Mouse (Mus musculus) myocyte (in vitro differentiated cells): ENCODE measurements around the gene Sdc3. TPM values are rescaled to one million over a fixed set of nuclear protein-coding genes. Genes with fewer than 3 reads are reported as not detected.
A peak's percentile ranks its signal among the peaks of the same experiment; 100 is the strongest.

Source experiments
- H3K27me3 ChIP-seq: one replicate; pipeline ENCODE4 v1.6.1; 2011; ENCODE audit not compliant: control insufficient read depth, insufficient read depth, insufficient read length
- H3K36me3 ChIP-seq: one replicate; pipeline ENCODE4 v1.6.1; 2011; ENCODE audit not compliant: control insufficient read depth, insufficient read depth
- H3K4me2 ChIP-seq: one replicate; pipeline ENCODE4 v1.6.1; 2011; ENCODE audit warnings: low read depth, control low read depth
- H3K4me3 ChIP-seq: one replicate; pipeline ENCODE4 v1.5.1; 2011; ENCODE audit warnings: mild to moderate bottlenecking, control low read depth, moderate library complexity
- H3K79me2 ChIP-seq: one replicate; pipeline ENCODE4 v1.6.1; 2011; ENCODE audit not compliant: control insufficient read depth, insufficient read depth
- H3ac ChIP-seq: one replicate; pipeline ENCODE4 v1.6.1; 2011; ENCODE audit not compliant: control insufficient read depth, insufficient read length
- CEBPB ChIP-seq: IDR thresholded peaks from 2 replicates; pipeline ENCODE4 v1.6.1; 2011; ENCODE audit warnings: mild to moderate bottlenecking, moderate library complexity; ENCODE audit not compliant: poor library complexity, insufficient read depth, severe bottlenecking
- E2F4 ChIP-seq: IDR thresholded peaks from one replicate; pipeline ENCODE4 v1.6.1; 2011; ENCODE audit warnings: mild to moderate bottlenecking, control low read depth, moderate library complexity; ENCODE audit not compliant: insufficient read depth
- MAX ChIP-seq: IDR thresholded peaks from one replicate; pipeline ENCODE4 v1.6.1; 2011; ENCODE audit warnings: low read depth, mild to moderate bottlenecking, control low read depth
- MYOD1 ChIP-seq, 3 experiments: IDR thresholded peaks; one replicate each; pipeline ENCODE4 v1.6.1; 2011; ENCODE audit warnings: control low read depth in 2 of 3, low read depth in 2 of 3, mild to moderate bottlenecking in 2 of 3, moderate library complexity in 1 of 3; ENCODE audit not compliant: insufficient read length in 2 of 3, control insufficient read depth in 1 of 3
- MYOG ChIP-seq, 3 experiments: IDR thresholded peaks; one replicate each; pipeline ENCODE4 v1.6.1; 2011; ENCODE audit warnings: control low read depth in 2 of 3, low read depth in 2 of 3, mild to moderate bottlenecking in 2 of 3; ENCODE audit not compliant: insufficient read length in 2 of 3, control insufficient read depth in 1 of 3, insufficient read depth in 1 of 3
- POLR2A ChIP-seq: IDR thresholded peaks from one replicate; pipeline ENCODE4 v1.6.1; 2011; ENCODE audit warnings: low read depth, mild to moderate bottlenecking, control low read depth, moderate library complexity; ENCODE audit not compliant: insufficient read length
- POLR2AphosphoS2 ChIP-seq: IDR thresholded peaks from one replicate; pipeline ENCODE4 v1.6.1; 2011; ENCODE audit warnings: low read depth, control low read depth; ENCODE audit not compliant: insufficient read length
- REST ChIP-seq: IDR thresholded peaks from one replicate; pipeline ENCODE4 v1.6.1; 2011; ENCODE audit warnings: mild to moderate bottlenecking, control low read depth, moderate library complexity; ENCODE audit not compliant: insufficient read depth, insufficient read length
- SRF ChIP-seq: IDR thresholded peaks from one replicate; pipeline ENCODE4 v1.6.1; 2011; ENCODE audit warnings: low read depth; ENCODE audit not compliant: control insufficient read depth, insufficient read length
- TCF12 ChIP-seq: IDR thresholded peaks from one replicate; pipeline ENCODE4 v1.6.1; 2011; ENCODE audit warnings: mild to moderate bottlenecking, control low read depth; ENCODE audit not compliant: poor library complexity, insufficient read depth, severe bottlenecking
- TCF3 ChIP-seq: IDR thresholded peaks from one replicate; pipeline ENCODE4 v1.6.1; 2011; ENCODE audit warnings: low read depth, control low read depth; ENCODE audit not compliant: insufficient read length
- USF1 ChIP-seq: IDR thresholded peaks from one replicate; pipeline ENCODE4 v1.6.1; 2011; ENCODE audit warnings: low read depth, mild to moderate bottlenecking, control low read depth, moderate library complexity
- polyA plus RNA-seq: library from polyadenylated mRNA; unstranded; fragments of >200 nt; fragmentation: generic; extraction: Trizol; gene quantifications from one replicate; pipeline ENCODE4 v1.2.1, GENCODE M21; 2012; ENCODE audit warnings: missing spikeins

The Sdc3 gene
- polyA plus RNA-seq, 1 experiment, result 15.8 TPM

- TF ChIP-seq E2F4, result no peak
- peak in 1 of 3 experiments; percentile 27 for TF ChIP-seq MYOD1 (IDR thresholded peaks at IDR 0.05; ENCODE audit: control insufficient read depth in 1 of 3, insufficient read length in 2 of 3, low read depth in 2 of 3)
- Histone ChIP-seq H3K36me3 (peaks cover 88% of the 10 kb centered on the region), H3K27me3 (no peaks in the 10 kb centered on the region), H3ac (no peak overlapping the region), H3K4me2 (no peak overlapping the region), H3K4me3 (no peak overlapping the region), H3K79me2 (peaks cover 49% of the 10 kb centered on the region)
These were observed 39.7 kb upstream of the Sdc3 start for GRCm38 (mm10) chr4:130752591-130752990.

GRCm38 (mm10) chr4:130753755-130754154 is 38.6 kb upstream of the Sdc3 start:
- no peak for TF ChIP-seq CEBPB
- no peak for TF ChIP-seq POLR2A
- TF ChIP-seq E2F4, result no peak
- TF ChIP-seq POLR2AphosphoS2, result no peak
- no peak for TF ChIP-seq REST
- no peak for TF ChIP-seq SRF
- TF ChIP-seq TCF3, result no peak
- no peak for TF ChIP-seq MAX
- TF ChIP-seq USF1, result no peak
- no peak for TF ChIP-seq TCF12
- TF ChIP-seq MYOD1 (IDR thresholded peaks at IDR 0.05; ENCODE audit: control insufficient read depth in 1 of 3, insufficient read length in 2 of 3, low read depth in 2 of 3), result no peak
- TF ChIP-seq MYOG (IDR thresholded peaks at IDR 0.05; ENCODE audit: control insufficient read depth in 1 of 3, insufficient read depth in 1 of 3, insufficient read length in 2 of 3, low read depth in 2 of 3), result no peak
- Histone ChIP-seq H3K4me2 (no peak overlapping the region), H3ac (no peak overlapping the region), H3K27me3 (no peaks in the 10 kb centered on the region), H3K36me3 (peaks cover 89% of the 10 kb centered on the region), H3K79me2 (peaks cover 48% of the 10 kb centered on the region), H3K4me3 (no peak overlapping the region)

GRCm38 (mm10) chr4:130754776-130755175 is 37.6 kb upstream of the Sdc3 start:
- H3ac ChIP-seq, result no peak overlapping the region
- H3K4me2 ChIP-seq, result no peak overlapping the region
- H3K36me3 ChIP-seq, result peaks cover 88% of the 10 kb centered on the region
- no peak overlapping the region for H3K4me3 ChIP-seq
- H3K79me2 ChIP-seq, result peaks cover 49% of the 10 kb centered on the region
- no peak for TF ChIP-seq E2F4
- TF ChIP-seq MAX, result no peak
- TF ChIP-seq TCF3, result no peak
- TF ChIP-seq POLR2A, result no peak
- no peak for TF ChIP-seq POLR2AphosphoS2
- TF ChIP-seq SRF, result no peak
- TF ChIP-seq TCF12, result no peak
- no peak for TF ChIP-seq CEBPB
- H3K27me3 ChIP-seq, result no peaks in the 10 kb centered on the region

DNA sequence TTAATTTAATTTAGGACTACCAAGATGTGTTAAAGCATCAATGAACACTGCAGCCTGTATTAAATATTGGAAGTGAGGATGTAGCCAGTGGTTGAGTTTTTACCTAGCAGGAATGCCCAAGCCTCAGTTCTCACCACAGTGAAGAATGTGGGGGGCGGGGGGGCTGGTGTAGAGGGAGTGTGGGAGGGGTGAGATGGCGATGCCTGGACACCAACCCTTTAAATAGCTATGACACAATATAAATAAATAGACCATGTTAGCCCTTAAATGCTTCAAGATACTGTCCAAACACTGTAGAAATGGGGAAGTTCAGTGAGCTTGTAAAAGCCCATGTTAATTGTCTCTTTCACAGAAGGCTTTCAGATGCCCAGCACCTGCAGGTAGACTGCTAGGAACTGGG is 32.5 kb upstream of the Sdc3 start:
- no peak overlapping the region for H3K4me2 ChIP-seq
- no peaks in the 10 kb centered on the region for H3K27me3 ChIP-seq
- H3K36me3 ChIP-seq, result peaks cover 70% of the 10 kb centered on the region
- no peak overlapping the region for H3K4me3 ChIP-seq
- TF ChIP-seq POLR2A (no peak), CEBPB (no peak), E2F4 (no peak), MAX (no peak), SRF (no peak), USF1 (no peak), REST (no peak), TCF3 (no peak), MYOG (IDR thresholded peaks at IDR 0.05; ENCODE audit: control insufficient read depth in 1 of 3, insufficient read depth in 1 of 3, insufficient read length in 2 of 3, low read depth in 2 of 3) (no peak), TCF12 (no peak), POLR2AphosphoS2 (no peak), MYOD1 (IDR thresholded peaks at IDR 0.05; ENCODE audit: control insufficient read depth in 1 of 3, insufficient read length in 2 of 3, low read depth in 2 of 3) (no peak)
- H3K79me2 ChIP-seq, result peaks cover 47% of the 10 kb centered on the region
- H3ac ChIP-seq, result no peak overlapping the region

GRCm38 (mm10) chr4:130761809-130762208 is 30.5 kb upstream of the Sdc3 start:
- no peak overlapping the region for H3ac ChIP-seq
- H3K36me3 ChIP-seq, result peaks cover 64% of the 10 kb centered on the region
- no peak overlapping the region for H3K4me3 ChIP-seq
- H3K79me2 ChIP-seq, result peaks cover 32% of the 10 kb centered on the region
- no peak for TF ChIP-seq MAX
- no peak for TF ChIP-seq MYOD1 (IDR thresholded peaks at IDR 0.05; ENCODE audit: control insufficient read depth in 1 of 3, insufficient read length in 2 of 3, low read depth in 2 of 3)
- no peak for TF ChIP-seq SRF
- TF ChIP-seq POLR2A, result no peak
- no peak for TF ChIP-seq REST
- TF ChIP-seq TCF3, result no peak
- TF ChIP-seq USF1, result no peak
- no peak for TF ChIP-seq TCF12
- no peak for TF ChIP-seq MYOG (IDR thresholded peaks at IDR 0.05; ENCODE audit: control insufficient read depth in 1 of 3, insufficient read depth in 1 of 3, insufficient read length in 2 of 3, low read depth in 2 of 3)
- H3K27me3 ChIP-seq, result no peaks in the 10 kb centered on the region
- H3K4me2 ChIP-seq, result no peak overlapping the region
